Mouse (Mus musculus) embryo, embryonic 10.5 days (tissue): Measurements from ENCODE around the gene Igsf11.

Source experiments
- DNase-seq: peaks from one replicate; pipeline ENCODE4 v3.0.0-alpha.2; 2015; ENCODE audit warnings: low spot score

Gene Igsf11

GRCm38 (mm10) chr16:38940805-38941204 is 48.3 kb downstream of the Igsf11 start:
- no peak for DNase-seq

- peak; percentile 78 for DNase-seq
Observed at GRCm38 (mm10) chr16:38941275-38941674, 48.8 kb downstream of the Igsf11 start.

DNA sequence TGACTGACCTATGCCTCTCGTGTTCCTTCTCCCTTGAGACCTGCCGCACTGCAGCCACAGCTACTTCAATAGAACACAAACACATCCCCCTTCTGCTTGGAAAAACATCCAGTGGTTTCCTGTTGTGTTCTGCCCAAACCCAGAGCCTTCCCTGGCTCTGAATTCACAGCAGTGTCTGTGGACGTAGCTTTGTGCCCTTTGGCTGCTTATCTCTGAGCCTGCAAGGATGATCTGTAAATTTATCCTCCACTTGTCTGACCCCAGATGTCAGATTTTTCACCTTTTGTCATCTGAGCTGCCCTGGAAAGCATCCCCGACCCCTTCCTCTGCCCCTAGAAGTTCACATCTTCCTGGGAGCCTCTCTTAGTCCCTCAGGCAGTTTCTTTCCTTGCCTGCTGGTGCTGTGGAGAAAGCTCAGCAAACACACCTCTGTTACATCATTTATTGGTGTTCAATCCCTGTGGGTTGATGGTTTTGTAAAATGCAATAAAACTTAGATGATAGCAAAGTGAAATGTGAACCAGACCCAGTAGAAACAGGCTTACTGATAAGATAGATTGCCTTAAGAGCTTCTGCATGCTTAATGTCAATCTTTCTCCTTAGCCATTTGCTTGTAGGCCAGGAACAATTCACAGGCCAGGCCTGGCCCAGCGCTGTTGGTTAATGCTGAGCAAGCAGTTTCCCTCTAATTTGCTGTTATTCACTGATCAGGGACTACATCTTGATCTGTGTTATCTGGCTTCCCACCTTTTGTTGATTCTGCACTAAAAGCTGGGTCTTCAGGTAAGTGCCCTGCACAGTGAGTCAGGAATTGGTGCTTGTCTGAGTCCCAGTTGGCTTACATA is 51.5 kb downstream of the Igsf11 start:
- peak; percentile 51 for DNase-seq

- no peak for DNase-seq
Observed at GRCm38 (mm10) chr16:38945111-38945510, 52.6 kb downstream of the Igsf11 start.

- peak; percentile 39 for DNase-seq
Observed at GRCm38 (mm10) chr16:38945581-38945981, 53.1 kb downstream of the Igsf11 start.

DNA sequence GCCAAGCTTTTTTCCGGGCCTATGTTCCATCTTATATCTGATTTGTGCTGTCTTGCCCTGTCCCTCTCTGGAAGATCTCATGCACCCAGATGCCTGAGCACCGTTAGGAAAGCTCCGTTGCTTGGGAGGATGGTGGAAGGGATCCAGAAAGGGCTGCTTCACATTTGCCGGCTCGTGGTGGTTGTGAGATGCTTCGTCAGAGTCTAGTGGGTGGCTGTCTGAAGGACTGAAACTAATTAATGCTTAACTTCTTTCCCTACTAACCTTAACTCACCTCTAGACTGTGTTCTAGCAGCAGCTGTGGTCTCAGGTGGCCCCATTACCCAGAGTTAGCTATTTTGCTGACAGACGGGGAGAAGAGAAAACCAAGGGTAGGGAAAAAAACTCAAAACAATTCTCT is 54.0 kb downstream of the Igsf11 start:
- DNase-seq, result no peak

DNA sequence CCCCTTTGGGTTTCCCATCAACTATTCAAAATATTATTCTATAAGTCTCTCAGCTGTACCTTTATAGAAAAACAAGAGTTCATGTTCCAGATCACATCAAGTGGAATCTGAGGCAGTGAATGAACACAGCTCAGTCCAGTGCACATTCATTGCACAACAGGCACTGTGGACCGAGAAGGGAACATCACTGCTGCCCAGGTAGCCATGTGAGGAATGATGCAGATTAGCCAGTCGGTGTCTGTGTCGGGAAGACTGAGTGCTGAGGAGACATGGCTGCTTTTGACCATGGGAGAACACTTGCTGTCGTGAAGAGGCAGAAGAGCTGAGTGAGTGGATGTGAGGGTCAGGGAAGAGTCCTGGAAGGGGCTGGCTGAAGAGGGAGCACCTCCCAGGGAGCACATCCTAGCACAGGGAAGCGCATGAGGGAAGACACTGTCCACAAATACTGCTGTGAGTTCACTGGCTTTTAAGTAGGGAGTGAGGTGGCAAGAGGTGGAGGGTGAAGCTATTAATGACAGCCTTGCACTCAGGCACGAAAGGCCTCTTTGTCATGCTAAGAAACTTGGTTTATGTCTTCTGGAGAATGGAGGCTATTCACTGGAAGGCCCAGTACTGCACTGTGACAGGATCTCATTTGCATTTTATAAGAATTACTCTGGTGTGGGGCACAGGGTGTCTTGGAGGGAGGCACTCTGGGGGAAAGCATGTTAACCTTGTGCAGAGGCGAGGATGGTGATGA is 54.8 kb downstream of the Igsf11 start:
- peak; percentile 43 for DNase-seq

DNA sequence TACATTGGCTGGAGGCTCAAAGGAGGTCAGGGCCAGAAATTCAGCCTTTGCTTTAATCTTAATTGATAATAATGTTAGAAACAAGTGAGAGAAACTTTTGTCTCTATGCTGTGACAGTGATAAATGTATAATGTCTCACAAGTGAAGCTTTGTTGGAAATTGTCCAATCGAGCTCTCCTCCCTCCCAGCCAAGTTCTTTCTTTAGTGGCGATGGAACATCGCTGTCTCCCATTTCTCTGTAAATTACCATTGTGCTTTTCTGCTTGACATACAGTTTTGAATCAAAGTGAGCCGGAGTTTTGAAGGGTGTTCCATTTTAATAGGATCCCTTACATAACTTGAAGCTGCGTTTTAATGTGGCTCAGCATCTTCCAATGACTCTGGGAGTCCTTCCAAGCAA is 56.0 kb downstream of the Igsf11 start:
- DNase-seq, result peak; percentile 21

DNA sequence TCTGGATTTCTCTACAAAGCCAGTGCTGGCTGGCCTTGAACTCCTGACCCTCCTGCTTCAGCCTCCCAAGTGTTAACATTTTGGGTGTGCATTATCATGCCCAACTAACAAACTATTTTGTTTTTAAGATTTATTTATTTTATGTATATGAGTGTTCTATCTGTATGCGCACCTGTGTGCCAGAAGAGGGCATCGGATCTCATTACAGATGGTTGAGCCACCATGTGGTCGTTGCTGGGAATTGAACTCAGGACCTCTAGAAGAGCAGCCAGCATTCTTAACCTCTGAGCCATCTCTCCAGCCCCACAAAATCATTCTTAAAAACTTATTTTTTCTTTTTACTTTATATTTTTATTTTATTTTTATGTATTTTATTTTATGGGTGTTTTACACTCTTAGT is 60.4 kb downstream of the Igsf11 start:
- no peak for DNase-seq

- DNase-seq, result no peak
Observed at GRCm38 (mm10) chr16:38953821-38954220, 61.4 kb downstream of the Igsf11 start.

- no peak for DNase-seq
Observed at GRCm38 (mm10) chr16:38954501-38955288, 62.2 kb downstream of the Igsf11 start.

DNA sequence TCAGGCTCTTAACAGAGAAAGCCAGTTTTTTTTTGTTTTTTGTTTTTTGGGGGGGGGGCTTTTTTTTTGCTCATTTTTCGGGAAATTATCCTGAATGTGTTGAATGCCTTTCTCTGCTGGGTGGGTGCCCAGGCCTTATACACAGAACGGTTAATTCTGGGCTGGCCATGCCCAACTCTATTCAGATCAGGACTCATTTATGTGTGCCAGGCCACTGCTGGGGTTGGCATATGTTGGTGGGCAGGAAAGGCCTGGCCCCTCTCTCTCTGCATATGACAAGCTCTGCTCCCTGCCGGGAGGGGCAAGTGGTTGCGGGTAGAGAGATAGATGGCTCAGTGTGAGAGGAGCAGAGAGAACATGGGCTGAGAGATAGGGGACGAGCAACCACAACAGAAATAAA is 62.8 kb downstream of the Igsf11 start:
- no peak for DNase-seq

DNA sequence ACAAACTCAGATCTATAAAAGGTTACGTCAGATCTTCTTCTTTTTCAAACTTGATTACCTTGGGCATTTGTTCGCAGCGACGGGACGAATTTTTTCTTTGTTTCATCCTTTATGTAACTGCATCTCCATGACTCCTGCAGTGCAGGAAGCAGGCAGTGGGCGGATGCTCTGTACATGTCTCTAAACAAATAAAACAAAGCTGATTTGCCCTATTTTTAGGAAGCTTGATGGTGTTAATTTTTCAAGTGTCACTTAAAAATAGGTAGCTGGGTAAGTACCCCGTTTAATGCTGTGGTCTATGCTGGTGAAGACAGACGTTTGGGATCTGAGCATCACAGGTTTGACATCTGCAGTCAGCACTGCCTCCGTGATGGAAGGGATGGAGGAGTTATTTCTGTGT is 66.3 kb downstream of the Igsf11 start:
- DNase-seq, result no peak

- DNase-seq, result no peak
Observed at GRCm38 (mm10) chr16:38960550-38960949, 68.1 kb downstream of the Igsf11 start.

DNA sequence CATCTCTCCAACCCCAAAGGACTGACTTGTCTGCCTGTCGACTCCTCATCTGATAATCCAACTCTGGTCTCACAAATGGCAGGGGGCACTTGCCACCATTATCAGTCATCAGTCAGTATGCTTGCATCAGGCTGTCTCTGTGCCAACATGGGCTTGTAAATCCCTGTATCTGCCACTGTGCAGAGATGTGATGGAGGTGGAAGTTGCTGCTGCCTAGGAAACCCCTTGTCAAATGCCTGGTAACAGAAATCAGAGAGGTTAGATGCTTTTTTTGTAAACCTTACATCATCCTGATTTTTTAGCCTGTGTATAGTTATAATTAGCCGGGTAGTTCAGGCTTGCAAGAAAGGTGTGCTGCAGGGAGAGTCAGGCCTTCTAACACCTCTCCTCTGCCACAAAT is 69.4 kb downstream of the Igsf11 start:
- no peak for DNase-seq

DNA sequence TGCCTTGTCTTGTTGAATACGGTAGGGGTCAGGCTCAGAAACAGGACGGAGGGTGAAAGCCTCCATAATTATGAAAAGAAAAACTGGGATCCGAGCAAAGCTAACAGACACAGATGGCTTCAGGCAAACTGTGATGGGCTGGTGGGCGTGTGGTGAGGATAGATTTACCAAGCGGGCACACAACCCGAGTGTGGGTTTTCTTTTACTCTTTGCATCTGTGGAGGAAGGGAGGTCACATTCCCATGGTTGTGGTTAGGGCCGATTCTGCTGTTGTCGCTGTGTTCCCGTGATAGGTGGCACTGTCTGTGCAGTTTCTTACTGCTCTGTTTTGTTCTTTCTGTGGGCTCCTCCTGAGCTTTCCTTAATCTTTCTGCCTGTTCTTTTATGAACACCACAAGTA is 70.2 kb downstream of the Igsf11 start:
- DNase-seq, result no peak

GRCm38 (mm10) chr16:38967026-38967425 is 74.6 kb downstream of the Igsf11 start:
- DNase-seq, result no peak

DNA sequence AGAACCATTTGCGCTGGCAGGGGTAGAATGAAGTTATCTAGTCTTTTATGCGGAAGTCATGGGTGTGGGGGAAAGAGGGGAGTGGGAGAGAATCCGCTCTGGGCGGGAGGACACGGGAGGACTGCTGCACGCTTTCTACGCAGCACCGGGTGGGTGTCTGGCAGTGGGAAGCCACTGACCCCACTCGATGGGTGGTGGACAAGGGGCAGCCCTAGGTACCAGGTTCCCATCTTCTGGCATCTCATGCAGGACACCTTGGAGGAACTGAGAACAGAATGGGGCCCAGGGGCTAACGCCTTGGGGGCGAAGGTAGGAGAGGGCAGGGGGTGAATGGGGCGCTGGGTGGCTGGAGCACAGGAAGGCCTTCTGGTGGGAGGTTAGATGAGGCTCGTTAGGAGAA is 83.7 kb downstream of the Igsf11 start:
- no peak for DNase-seq

DNA sequence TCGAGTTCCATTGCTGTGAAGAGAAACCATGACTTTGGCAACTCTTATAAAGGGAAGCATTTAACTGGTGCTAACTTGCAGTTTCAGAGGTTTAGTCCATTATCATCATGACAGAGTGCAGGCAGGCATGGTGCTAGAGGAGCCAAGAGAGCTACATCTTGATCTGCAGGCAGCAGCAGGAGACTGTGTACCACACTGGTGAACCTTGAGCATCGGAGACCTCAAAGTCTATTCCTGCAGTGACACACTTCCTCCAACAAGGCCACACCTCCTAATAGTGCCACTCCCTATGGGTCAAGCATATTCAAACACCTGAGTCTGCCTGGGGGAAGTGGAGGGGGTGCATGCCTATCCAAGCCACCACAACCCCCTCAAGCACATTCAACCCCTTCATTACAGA is 86.1 kb downstream of the Igsf11 start:
- DNase-seq, result no peak

DNA sequence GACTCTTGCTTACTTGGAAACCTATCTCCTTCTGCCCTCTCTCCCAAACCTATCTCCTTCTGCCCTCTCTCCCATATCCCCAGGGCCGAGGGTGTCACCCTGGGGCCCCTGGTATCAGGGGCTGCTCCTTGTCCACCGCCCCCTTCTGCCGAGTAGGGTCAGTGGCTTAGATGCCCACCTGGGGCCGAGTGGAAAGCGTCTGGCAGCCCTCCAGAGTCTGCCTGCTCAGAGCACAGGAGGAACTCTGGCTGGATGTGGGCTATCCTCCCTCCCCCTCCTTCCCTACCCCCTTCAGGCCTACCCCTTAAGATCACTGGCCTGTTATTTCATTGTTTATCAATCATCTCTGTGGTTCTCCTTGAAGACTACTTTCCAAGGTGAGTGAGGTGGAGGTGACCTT is 88.1 kb downstream of the Igsf11 start:
- DNase-seq, result no peak

DNA sequence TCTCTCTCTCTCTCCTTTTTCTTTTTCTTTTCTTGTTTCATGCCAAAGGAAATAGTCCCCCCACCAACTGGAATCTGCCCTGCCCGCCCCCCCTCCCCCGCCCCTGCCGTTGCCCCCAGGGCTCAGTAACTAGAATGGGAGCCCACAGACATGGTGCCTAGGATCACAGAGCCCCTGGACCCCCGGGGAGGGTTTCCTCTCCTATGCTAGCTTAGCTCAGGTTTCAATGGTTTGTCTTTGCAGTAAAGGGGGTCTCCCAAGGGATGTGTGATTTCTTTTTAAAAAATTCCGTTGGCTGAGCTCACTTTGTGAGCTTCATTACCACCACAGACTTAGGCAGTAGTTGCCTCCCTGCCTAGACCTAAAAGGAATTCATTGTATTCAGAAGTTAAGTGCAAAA is 89.6 kb downstream of the Igsf11 start:
- peak; percentile 48 for DNase-seq

- DNase-seq, result no peak
Observed at GRCm38 (mm10) chr16:38982508-38983236, 90.2 kb downstream of the Igsf11 start.
